Mouse (Mus musculus): Measurements from ENCODE around the gene Pnpla1. TPM values are rescaled to one million over a fixed set of nuclear protein-coding genes. Genes with fewer than 3 reads are reported as not detected.

Gene Pnpla1
- polyA plus RNA-seq (2011; ENCODE audit: insufficient read depth, insufficient read length, low read depth, missing spikeins) = 0.15 TPM in 1 of 2 replicates, not detected in the other

GRCm38 (mm10) chr17:28858205-28858604, at the start of gene Pnpla1:
TSS of gene Pnpla1 (plus strand) at chr17:28858411.
- peaks cover 7% of the 10 kb centered on the region for H3K9me3 ChIP-seq (replicated peaks; ENCODE audit: control insufficient read depth, insufficient read depth, low read length, poor library complexity, severe bottlenecking)

GRCm38 (mm10) chr17:28808714-28809113, 49.5 kb upstream of the Pnpla1 start:
- Histone ChIP-seq H3K27ac (ENCODE audit: insufficient read depth, low read length) (no peak overlapping the region), H3K36me3 (ENCODE audit: control insufficient read depth, insufficient read depth, low read length, poor library complexity, severe bottlenecking) (peaks cover 14% of the 10 kb centered on the region), H3K9me3 (replicated peaks; ENCODE audit: control insufficient read depth, insufficient read depth, low read length, poor library complexity, severe bottlenecking) (no peaks in the 10 kb centered on the region), H3K9ac (ENCODE audit: low read depth, poor library complexity, severe bottlenecking) (no peak overlapping the region), H3K4me1 (ENCODE audit: control insufficient read depth, insufficient read depth, low read length) (peaks cover 2% of the 10 kb centered on the region), H3K27me3 (ENCODE audit: control insufficient read depth, insufficient read depth, low read length, poor library complexity, severe bottlenecking) (no peaks in the 10 kb centered on the region), H3K4me3 (ENCODE audit: low read depth, low read length) (no peak overlapping the region)
- TF ChIP-seq CTCF (IDR thresholded peaks at IDR 0.05; ENCODE audit: low read depth, low read length) (no peak), POLR2A (IDR thresholded peaks at IDR 0.05; ENCODE audit: insufficient read depth, low read length) (no peak), EP300 (IDR thresholded peaks at IDR 0.05; ENCODE audit: insufficient read depth, low read depth, low read length) (no peak)

More at GRCm38 (mm10) chr17:28858205-28858604, at the start of gene Pnpla1:
- Histone ChIP-seq H3K9ac (ENCODE audit: low read depth, poor library complexity, severe bottlenecking) (no peak within 1 kb of the TSS), H3K27ac (ENCODE audit: insufficient read depth, low read length) (no peak within 1 kb of the TSS), H3K4me1 (ENCODE audit: control insufficient read depth, insufficient read depth, low read length) (no peaks in the 10 kb centered on the region), H3K27me3 (ENCODE audit: control insufficient read depth, insufficient read depth, low read length, poor library complexity, severe bottlenecking) (no peaks in the 10 kb centered on the region), H3K4me3 (ENCODE audit: low read depth, low read length) (no peak within 1 kb of the TSS), H3K36me3 (ENCODE audit: control insufficient read depth, insufficient read depth, low read length, poor library complexity, severe bottlenecking) (no peaks in the 10 kb centered on the region)
- TF ChIP-seq EP300 (IDR thresholded peaks at IDR 0.05; ENCODE audit: insufficient read depth, low read depth, low read length) = no peak
- TF ChIP-seq CTCF (IDR thresholded peaks at IDR 0.05; ENCODE audit: low read depth, low read length) = no peak
- no peak for TF ChIP-seq POLR2A (IDR thresholded peaks at IDR 0.05; ENCODE audit: insufficient read depth, low read length)

DNA sequence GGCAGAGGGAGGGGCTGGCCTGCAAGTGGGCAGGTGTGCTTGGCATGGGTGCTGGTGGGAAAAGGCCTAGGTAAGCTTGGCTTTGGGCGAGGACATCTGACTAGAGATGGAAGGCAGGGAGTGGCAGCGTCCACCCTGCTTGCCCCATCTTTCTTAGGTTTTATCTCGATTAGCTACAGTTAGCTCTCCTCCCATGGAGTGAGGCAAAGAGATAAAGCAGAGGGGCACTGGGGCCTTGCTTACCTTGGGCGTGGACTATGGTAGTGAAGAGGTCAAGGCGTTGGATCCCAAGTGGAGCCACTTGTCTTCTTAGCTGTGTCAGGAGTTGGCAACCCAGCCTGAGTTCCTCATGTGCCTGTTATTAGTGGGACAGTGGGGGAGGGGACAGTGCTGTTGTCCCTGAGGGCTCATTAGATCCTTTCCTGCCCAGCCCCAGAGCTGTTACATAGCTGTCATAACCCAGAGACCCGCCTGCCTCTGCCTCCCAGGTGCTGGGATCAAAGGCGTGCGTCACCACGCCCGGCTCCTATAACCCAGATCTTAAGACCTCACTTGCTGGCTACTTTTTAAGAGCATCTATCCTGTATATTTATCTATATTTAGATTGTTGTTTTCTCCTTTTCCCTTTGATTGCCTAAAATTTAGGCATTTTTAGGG, 48.9 kb upstream of the Pnpla1 start:
- TF ChIP-seq POLR2A (IDR thresholded peaks at IDR 0.05; ENCODE audit: insufficient read depth, low read length) (no peak), EP300 (IDR thresholded peaks at IDR 0.05; ENCODE audit: insufficient read depth, low read depth, low read length) (no peak), CTCF (IDR thresholded peaks at IDR 0.05; ENCODE audit: low read depth, low read length) (no peak)
- no peak overlapping the region for H3K4me3 ChIP-seq (ENCODE audit: low read depth, low read length)

GRCm38 (mm10) chr17:28812345-28812744, 45.9 kb upstream of the Pnpla1 start:
- Histone ChIP-seq H3K36me3 (ENCODE audit: control insufficient read depth, insufficient read depth, low read length, poor library complexity, severe bottlenecking) (peaks cover 8% of the 10 kb centered on the region), H3K27me3 (ENCODE audit: control insufficient read depth, insufficient read depth, low read length, poor library complexity, severe bottlenecking) (no peaks in the 10 kb centered on the region), H3K4me3 (ENCODE audit: low read depth, low read length) (no peak overlapping the region), H3K27ac (ENCODE audit: insufficient read depth, low read length) (no peak overlapping the region), H3K9me3 (replicated peaks; ENCODE audit: control insufficient read depth, insufficient read depth, low read length, poor library complexity, severe bottlenecking) (no peaks in the 10 kb centered on the region), H3K4me1 (ENCODE audit: control insufficient read depth, insufficient read depth, low read length) (no peaks in the 10 kb centered on the region), H3K9ac (ENCODE audit: low read depth, poor library complexity, severe bottlenecking) (no peak overlapping the region)
- no peak for TF ChIP-seq CTCF (IDR thresholded peaks at IDR 0.05; ENCODE audit: low read depth, low read length)
- TF ChIP-seq EP300 (IDR thresholded peaks at IDR 0.05; ENCODE audit: insufficient read depth, low read depth, low read length) = no peak
- no peak for TF ChIP-seq POLR2A (IDR thresholded peaks at IDR 0.05; ENCODE audit: insufficient read depth, low read length)

More for the DNA sequence above, 48.9 kb upstream of the Pnpla1 start:
- no peak overlapping the region for H3K9ac ChIP-seq (ENCODE audit: low read depth, poor library complexity, severe bottlenecking)
- no peaks in the 10 kb centered on the region for H3K9me3 ChIP-seq (replicated peaks; ENCODE audit: control insufficient read depth, insufficient read depth, low read length, poor library complexity, severe bottlenecking)
- H3K27ac ChIP-seq (ENCODE audit: insufficient read depth, low read length) = no peak overlapping the region
- peaks cover 2% of the 10 kb centered on the region for H3K4me1 ChIP-seq (ENCODE audit: control insufficient read depth, insufficient read depth, low read length)
- H3K36me3 ChIP-seq (ENCODE audit: control insufficient read depth, insufficient read depth, low read length, poor library complexity, severe bottlenecking) = peaks cover 12% of the 10 kb centered on the region
- no peaks in the 10 kb centered on the region for H3K27me3 ChIP-seq (ENCODE audit: control insufficient read depth, insufficient read depth, low read length, poor library complexity, severe bottlenecking)

- TF ChIP-seq CTCF (IDR thresholded peaks at IDR 0.05; ENCODE audit: low read depth, low read length) (no peak), POLR2A (IDR thresholded peaks at IDR 0.05; ENCODE audit: insufficient read depth, low read length) (no peak), EP300 (IDR thresholded peaks at IDR 0.05; ENCODE audit: insufficient read depth, low read depth, low read length) (no peak)
- Histone ChIP-seq H3K9me3 (replicated peaks; ENCODE audit: control insufficient read depth, insufficient read depth, low read length, poor library complexity, severe bottlenecking) (no peaks in the 10 kb centered on the region), H3K4me1 (ENCODE audit: control insufficient read depth, insufficient read depth, low read length) (no peaks in the 10 kb centered on the region), H3K27ac (ENCODE audit: insufficient read depth, low read length) (no peak overlapping the region), H3K27me3 (ENCODE audit: control insufficient read depth, insufficient read depth, low read length, poor library complexity, severe bottlenecking) (no peaks in the 10 kb centered on the region), H3K4me3 (ENCODE audit: low read depth, low read length) (peak overlapping the region; percentile 13; the same call in 1 of the 2 replicates), H3K9ac (ENCODE audit: low read depth, poor library complexity, severe bottlenecking) (no peak overlapping the region), H3K36me3 (ENCODE audit: control insufficient read depth, insufficient read depth, low read length, poor library complexity, severe bottlenecking) (peaks cover 9% of the 10 kb centered on the region)
These were observed 43.6 kb upstream of the Pnpla1 start for GRCm38 (mm10) chr17:28814529-28815097.

Measured in ES-Bruce4 (cell line).